Mouse (Mus musculus) stomach, embryonic 14.5 days (tissue): ENCODE data around the gene Vmn1r198. TPM values are rescaled to one million over a fixed set of nuclear protein-coding genes. Genes with fewer than 3 reads are reported as not detected.
"Not testable (repeated sequence)": the region's sequence is repeated elsewhere in the genome, so short reads cannot be mapped to it uniquely, and the experiment has no call there.

ENCODE experiments used
- ATAC-seq: fragments of 200-750 bp; cut with Nextera tagmentation; 2 replicates; pipeline ENCODE4 v1.8.0; 2017; ENCODE audit warnings: low read depth, moderate TSS enrichment; ENCODE audit not compliant: insufficient number of reproducible peaks, insufficient read depth, low FRiP score
- H3K27ac ChIP-seq: fragments of 300-500 bp; sonication (generic); 2 replicates; pipeline ENCODE4 v1.5.1; 2014; ENCODE audit warnings: mild to moderate bottlenecking, low read length, moderate library complexity, mixed read lengths
- H3K27me3 ChIP-seq: fragments of 300-500 bp; sonication (generic); 2 replicates; pipeline ENCODE4 v1.6.1; 2014; ENCODE audit warnings: low read length, control low read depth, mixed read lengths; ENCODE audit not compliant: control insufficient read depth, insufficient read depth
- H3K36me3 ChIP-seq: fragments of 300-500 bp; sonication (generic); 2 replicates; pipeline ENCODE4 v1.6.1; 2014; ENCODE audit warnings: mild to moderate bottlenecking, control low read depth, low read length, moderate library complexity, mixed read lengths; ENCODE audit not compliant: control insufficient read depth, insufficient read depth
- H3K4me1 ChIP-seq: fragments of 300-500 bp; sonication (generic); 2 replicates; pipeline ENCODE4 v1.6.1; 2014; ENCODE audit warnings: low read length, control low read depth, mixed read lengths; ENCODE audit not compliant: control insufficient read depth, insufficient read depth
- H3K4me2 ChIP-seq: fragments of 300-500 bp; sonication (generic); replicated peaks from 2 replicates; pipeline ENCODE4 v1.6.1; 2014; ENCODE audit warnings: low read depth, low read length, control low read depth
- H3K4me3 ChIP-seq: fragments of 300-500 bp; sonication (generic); 2 replicates; pipeline ENCODE4 v1.5.1; 2014; ENCODE audit warnings: low read depth, low read length, control low read depth
- H3K9ac ChIP-seq: fragments of 300-500 bp; sonication (generic); replicated peaks from 2 replicates; pipeline ENCODE4 v1.6.1; 2014; ENCODE audit warnings: low read depth, mild to moderate bottlenecking, control low read depth, low read length, moderate library complexity, mixed read lengths
- H3K9me3 ChIP-seq: fragments of 300-500 bp; sonication (generic); 2 replicates; pipeline ENCODE4 v1.6.1; 2016; ENCODE audit warnings: low read depth, low read length, control low read depth; ENCODE audit not compliant: control insufficient read depth
- WGBS: fragments of 180-500 bp; shearing (Covaris S2); extraction: QIAGEN DNeasy Blood & Tissue Kit; methylation state at CpG from one replicate; pipeline ENCODE4 v1.1.7; 2014; 5-methylcytosine and 5-hydroxymethylcytosine counted together
- polyA plus RNA-seq: library from polyadenylated mRNA; unstranded; fragments of >200 nt; fragmentation: Nextera tagmentation; extraction: Ambion mirVana; gene quantifications from 2 replicates; pipeline ENCODE4 v1.2.1, GENCODE M21; 2014

The Vmn1r198 gene
- polyA plus RNA-seq, 1 experiment from 2014 or later = not detected

DNA sequence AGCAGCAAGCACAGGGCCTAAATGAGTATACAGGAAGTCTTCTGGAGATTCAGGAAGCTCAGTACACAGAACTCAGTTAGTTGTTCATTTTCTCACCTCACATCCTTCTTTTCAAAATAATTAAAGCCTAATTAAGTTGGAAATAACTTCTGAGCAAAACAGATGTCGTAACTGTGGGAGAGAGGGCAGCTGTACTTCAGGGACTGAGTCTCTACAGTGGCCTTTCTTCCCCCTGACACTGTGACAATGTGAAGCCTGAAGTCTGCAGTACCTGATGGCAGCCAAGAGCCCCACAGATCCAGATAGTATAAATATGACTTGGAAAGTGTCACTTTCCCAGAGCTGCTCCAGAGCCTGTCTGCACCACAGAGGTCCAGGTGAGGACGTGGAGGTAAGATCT, 29.4 kb downstream of the Vmn1r198 start, which contains the start of gene Vmn1r199:
Gene Vmn1r199, plus strand, starts transcription at position 301 of the 400 bp plus-strand sequence.
- no peak within 1 kb of the TSS for H3K4me2 ChIP-seq
- no peak within 1 kb of the TSS for H3K9ac ChIP-seq
- no peaks in the 10 kb centered on the region for H3K9me3 ChIP-seq
- H3K27ac ChIP-seq = no peak within 1 kb of the TSS
- 0 out of 2 replicates have a peak, but pooled peaks cover 4% of the 10 kb centered on the region for H3K4me1 ChIP-seq
- WGBS = 72% methylated on average over 2 of the region's 2 CpGs
- H3K36me3 ChIP-seq = no peaks in the 10 kb centered on the region
- no peak within 1 kb of the TSS for H3K4me3 ChIP-seq
- ATAC-seq = no peak
- H3K27me3 ChIP-seq = no peaks in the 10 kb centered on the region

DNA sequence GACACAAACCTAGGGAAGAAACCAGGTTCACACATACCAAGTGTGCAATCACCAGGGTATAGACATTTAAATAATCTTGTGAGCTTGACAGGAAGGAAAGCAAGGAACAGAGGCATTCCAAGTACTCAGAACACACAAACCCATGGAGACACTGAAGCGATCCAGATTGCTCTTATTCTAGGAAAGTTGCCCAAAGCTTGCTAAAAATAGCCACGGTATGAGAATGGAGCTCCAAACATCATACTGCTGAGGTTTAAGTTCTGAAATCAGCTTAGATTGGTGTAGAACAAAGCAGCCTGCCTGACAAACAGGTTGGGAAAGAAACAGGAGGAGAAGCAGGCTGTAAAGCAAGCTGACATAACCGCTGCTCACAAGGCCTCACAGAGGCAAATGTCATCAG, 31.0 kb downstream of the Vmn1r198 start:
- H3K4me2 ChIP-seq, H3K4me3 ChIP-seq, H3K9me3 ChIP-seq, H3K9ac ChIP-seq, H3K4me1 ChIP-seq, H3K36me3 ChIP-seq, H3K27me3 ChIP-seq: not testable (repeated sequence)
- 0 out of 2 replicates have a peak, but pooled peaks have one; percentile 49 for ATAC-seq
- peak overlapping the region; percentile 41; the same call in 1 of the 2 replicates for H3K27ac ChIP-seq
- WGBS = 52% methylated on average over 3 of the region's 3 CpGs

GRCm38 (mm10) chr13:22383401-22383800, 33.2 kb downstream of the Vmn1r198 start:
- H3K36me3 ChIP-seq = no peaks in the 10 kb centered on the region
- 86% methylated on average over 3 of the region's 3 CpGs for WGBS

GRCm38 (mm10) chr13:22387050-22387449, 36.9 kb downstream of the Vmn1r198 start:
- Histone ChIP-seq H3K27ac (no peak overlapping the region), H3K9ac (no peak overlapping the region), H3K9me3 (no peaks in the 10 kb centered on the region), H3K27me3 (no peaks in the 10 kb centered on the region), H3K36me3 (no peaks in the 10 kb centered on the region), H3K4me1 (no peaks in the 10 kb centered on the region), H3K4me2 (no peak overlapping the region), H3K4me3 (no peak overlapping the region)
- ATAC-seq = no peak
- 67% methylated on average over 1 of the region's 1 CpGs for WGBS

More at GRCm38 (mm10) chr13:22383401-22383800, 33.2 kb downstream of the Vmn1r198 start:
- no peak overlapping the region for H3K4me3 ChIP-seq
- H3K9ac ChIP-seq = no peak overlapping the region
- H3K27me3 ChIP-seq = no peaks in the 10 kb centered on the region
- H3K9me3 ChIP-seq = no peaks in the 10 kb centered on the region
- ATAC-seq = no peak
- no peak overlapping the region for H3K4me2 ChIP-seq
- 0 out of 2 replicates have a peak, but pooled peaks cover 4% of the 10 kb centered on the region for H3K4me1 ChIP-seq
- no peak overlapping the region for H3K27ac ChIP-seq

DNA sequence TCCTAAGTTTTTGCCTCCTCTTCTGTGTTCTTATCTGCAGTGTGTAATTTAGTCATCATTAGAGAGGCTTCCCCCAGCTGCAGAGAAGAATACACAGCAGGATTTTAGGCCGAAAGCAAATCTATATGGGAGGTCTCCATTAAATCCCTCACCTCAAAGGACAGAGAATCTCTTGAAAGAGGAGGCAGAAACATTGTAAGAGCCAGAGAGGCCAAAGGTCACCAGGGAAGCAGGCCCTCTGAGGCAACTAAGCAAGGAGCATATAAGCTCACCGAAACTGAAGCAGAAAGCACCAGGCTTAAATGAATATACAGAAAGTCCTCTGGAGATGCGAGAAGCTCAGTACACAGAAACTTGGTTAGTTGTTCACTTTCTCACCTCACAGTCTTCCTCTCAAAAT, 39.9 kb downstream of the Vmn1r198 start, which contains the start of gene Vmn1r200:
Gene Vmn1r200, plus strand, starts transcription at position 301 of the 400 bp plus-strand sequence.
- Histone ChIP-seq H3K27me3 (no peaks in the 10 kb centered on the region), H3K4me1 (no peaks in the 10 kb centered on the region), H3K4me3 (no peak within 1 kb of the TSS), H3K27ac (no peak within 1 kb of the TSS), H3K4me2 (no peak within 1 kb of the TSS), H3K9me3 (no peaks in the 10 kb centered on the region), H3K9ac (no peak within 1 kb of the TSS), H3K36me3 (no peaks in the 10 kb centered on the region)
- ATAC-seq = no peak
- 56% methylated on average over 3 of the region's 3 CpGs for WGBS

GRCm38 (mm10) chr13:22402978-22403377, 52.8 kb downstream of the Vmn1r198 start:
- Histone ChIP-seq H3K4me1 (no peaks in the 10 kb centered on the region), H3K4me3 (no peak overlapping the region), H3K9ac (no peak overlapping the region), H3K27me3 (no peaks in the 10 kb centered on the region), H3K27ac (no peak overlapping the region), H3K36me3 (no peaks in the 10 kb centered on the region), H3K9me3 (peaks cover 5% of the 10 kb centered on the region; the same call in 1 of the 2 replicates), H3K4me2 (no peak overlapping the region)
- WGBS = 73% methylated on average over 1 of the region's 1 CpGs
- no peak for ATAC-seq

Other genes with a start within 250 kb of the Vmn1r198 start
- gene Vmn1r189, start 244.5 kb upstream of the Vmn1r198 start, polyA plus RNA-seq = not detected in 2 replicates
- gene Vmn1r191, start 166.4 kb upstream of the Vmn1r198 start, polyA plus RNA-seq = not detected in 2 replicates
- gene Vmn1r192, start 159.2 kb upstream of the Vmn1r198 start, polyA plus RNA-seq = not detected in 2 replicates
- not detected in 2 replicates for gene Vmn1r193, start 127.2 kb upstream of the Vmn1r198 start, polyA plus RNA-seq
- gene Vmn1r194, start 106.1 kb upstream of the Vmn1r198 start, polyA plus RNA-seq = not detected in 2 replicates
- gene Vmn1r195, start 79.8 kb upstream of the Vmn1r198 start, polyA plus RNA-seq = not detected in 2 replicates
- gene Vmn1r196, start 60.4 kb upstream of the Vmn1r198 start, polyA plus RNA-seq = not detected in 2 replicates
- not detected in 2 replicates for gene Vmn1r197, start 25.8 kb upstream of the Vmn1r198 start, polyA plus RNA-seq
- gene Vmn1r199, start 29.5 kb downstream of the Vmn1r198 start, polyA plus RNA-seq = not detected in 2 replicates
- gene Vmn1r200, start 40.0 kb downstream of the Vmn1r198 start, polyA plus RNA-seq = not detected in 2 replicates
- not detected in 2 replicates for gene Vmn1r201, start 121.6 kb downstream of the Vmn1r198 start, polyA plus RNA-seq
- not detected in 2 replicates for gene Vmn1r202, start 155.0 kb downstream of the Vmn1r198 start, polyA plus RNA-seq
- gene Vmn1r203, start 167.8 kb downstream of the Vmn1r198 start, polyA plus RNA-seq = not detected in 2 replicates
- not detected in 2 replicates for gene Vmn1r204, start 202.8 kb downstream of the Vmn1r198 start, polyA plus RNA-seq
- not detected in 2 replicates for gene Vmn1r205, start 242.6 kb downstream of the Vmn1r198 start, polyA plus RNA-seq